Mouse (Mus musculus) retina, postnatal 7 days (tissue): Measurements from ENCODE around the gene Hccs.
"Not testable (repeated sequence)": the region's sequence is repeated elsewhere in the genome, so short reads cannot be mapped to it uniquely, and the experiment has no call there.

ENCODE experiments used
- DNase-seq: peaks from one replicate; pipeline ENCODE4 v3.0.0-alpha.2; 2012; ENCODE audit warnings: low read depth, low spot score

Hccs gene

DNA sequence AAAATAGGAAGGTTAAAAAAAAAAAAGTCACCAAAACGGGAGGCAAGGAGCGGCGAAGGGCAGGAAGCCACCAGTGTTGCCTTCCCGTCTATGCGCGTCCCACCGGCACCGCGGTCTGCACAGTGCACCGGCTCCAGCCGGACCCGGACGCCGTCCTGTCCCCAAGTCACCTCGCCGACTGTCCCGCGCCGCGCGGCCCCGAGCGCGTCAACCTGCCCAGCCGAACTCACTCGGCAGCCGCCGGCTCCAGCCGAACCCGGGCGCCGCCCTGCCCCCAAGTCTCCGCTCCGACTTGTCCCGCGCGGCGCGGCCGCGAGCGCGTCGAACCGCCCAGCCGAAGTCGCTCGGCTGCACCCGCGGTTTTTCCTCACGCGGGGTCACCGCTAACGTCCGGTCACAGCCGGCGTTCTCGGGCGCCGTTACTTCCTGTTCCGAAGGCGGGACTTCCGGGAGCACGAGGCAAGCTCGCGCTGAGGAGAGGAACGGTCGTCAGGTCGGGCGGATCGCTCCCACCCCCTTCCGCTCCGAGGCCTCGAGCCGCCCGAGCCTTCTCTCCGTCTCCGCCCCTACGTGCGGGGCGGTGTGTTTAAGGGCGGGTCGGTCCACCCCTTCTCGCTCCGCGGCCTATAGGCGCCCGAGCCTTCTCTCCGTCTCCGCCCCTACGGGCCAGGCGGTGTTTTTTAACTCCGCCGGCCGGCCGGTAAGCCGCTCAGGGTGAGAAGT lies at the start of gene Hccs:
Gene Hccs, minus strand, starts transcription at position 428 of the 723 bp plus-strand sequence.
- DNase-seq = peak; percentile 83

DNA sequence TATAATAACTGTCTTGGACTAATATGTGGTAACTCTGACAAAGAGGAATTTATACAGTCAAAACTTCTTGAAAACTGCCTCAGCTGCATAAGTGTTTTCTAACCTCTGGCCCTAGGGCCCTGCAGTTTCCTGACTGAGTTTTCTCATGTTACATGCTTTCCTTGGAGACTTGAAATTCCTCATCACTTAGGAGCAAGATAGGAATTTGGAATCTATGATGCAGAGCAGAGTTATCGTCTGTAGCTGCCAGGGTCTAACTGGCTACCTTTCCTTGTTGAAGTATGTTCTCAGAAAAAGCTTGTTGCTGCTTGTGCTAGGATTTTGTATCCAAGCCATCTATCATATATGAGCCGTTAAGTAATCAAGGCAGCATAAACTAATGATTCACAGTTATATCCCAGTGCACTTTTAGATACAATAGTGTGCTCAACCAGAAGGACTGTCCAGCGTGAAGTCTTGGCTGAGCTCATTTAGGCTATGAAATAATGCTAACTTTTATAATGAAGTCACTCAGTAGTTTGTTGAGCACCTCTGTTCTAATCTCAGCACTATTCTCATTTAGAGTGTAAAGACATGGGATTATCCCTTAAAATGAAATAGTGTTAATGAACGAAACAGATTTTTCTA lies 37.1 kb upstream of the Hccs start:
- no peak for DNase-seq

DNA sequence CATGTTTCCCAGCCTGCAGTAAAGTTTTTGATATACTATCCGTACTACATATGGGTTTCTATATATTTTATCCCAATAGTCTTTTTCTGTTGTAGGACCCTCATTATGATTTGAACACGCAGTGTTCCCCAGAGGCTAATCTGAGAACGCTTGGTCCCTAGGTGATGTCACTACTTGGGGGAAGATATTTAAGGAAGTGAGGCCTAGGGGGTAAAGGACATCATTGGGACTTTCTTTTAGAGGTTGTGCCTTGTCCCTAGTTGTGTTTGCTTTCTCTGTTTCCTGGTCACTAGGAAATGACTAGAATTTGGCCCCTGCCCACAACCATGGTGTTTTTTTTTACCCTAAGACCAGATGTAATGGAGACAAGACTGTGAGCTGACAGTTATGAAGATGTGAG lies 18.0 kb upstream of the Hccs start:
- no peak for DNase-seq

DNA sequence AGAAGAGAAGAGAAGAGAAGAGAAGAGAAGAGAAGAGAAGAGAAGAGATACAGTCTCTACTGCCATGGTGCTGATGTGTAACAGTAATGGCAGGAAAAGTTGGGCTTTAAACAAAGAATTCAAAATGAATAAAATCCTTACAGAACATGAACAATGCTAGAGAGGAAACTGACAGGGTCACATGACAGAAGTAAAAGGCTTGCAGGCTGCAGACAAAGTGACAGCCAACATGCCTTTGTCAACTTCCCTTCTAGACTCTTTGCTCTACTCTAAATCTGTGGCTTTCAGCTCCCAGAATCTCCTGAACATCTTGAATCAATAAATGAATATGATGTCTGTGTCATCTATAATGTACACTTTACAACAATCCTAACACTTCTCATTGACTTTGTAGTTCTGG lies 17.4 kb upstream of the Hccs start:
- no peak for DNase-seq

DNA sequence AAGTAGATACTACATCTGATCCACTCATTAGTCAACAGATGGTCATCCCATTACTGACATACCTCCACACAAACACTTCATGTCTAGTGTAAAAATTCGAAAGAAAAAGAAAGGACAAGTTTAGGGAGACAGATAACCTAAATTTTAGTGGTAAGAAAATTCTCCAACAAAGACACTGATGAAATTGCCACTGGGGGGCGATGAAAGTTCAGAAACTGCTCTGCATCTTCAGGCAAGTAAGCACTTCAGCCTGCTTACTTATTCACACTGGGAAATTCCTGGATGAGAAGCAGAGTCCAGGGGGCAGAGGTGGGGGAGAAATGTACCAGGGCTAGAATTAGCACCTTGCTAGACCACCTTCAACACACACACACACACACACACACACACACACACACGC lies 12.1 kb upstream of the Hccs start:
- no peak for DNase-seq

DNA sequence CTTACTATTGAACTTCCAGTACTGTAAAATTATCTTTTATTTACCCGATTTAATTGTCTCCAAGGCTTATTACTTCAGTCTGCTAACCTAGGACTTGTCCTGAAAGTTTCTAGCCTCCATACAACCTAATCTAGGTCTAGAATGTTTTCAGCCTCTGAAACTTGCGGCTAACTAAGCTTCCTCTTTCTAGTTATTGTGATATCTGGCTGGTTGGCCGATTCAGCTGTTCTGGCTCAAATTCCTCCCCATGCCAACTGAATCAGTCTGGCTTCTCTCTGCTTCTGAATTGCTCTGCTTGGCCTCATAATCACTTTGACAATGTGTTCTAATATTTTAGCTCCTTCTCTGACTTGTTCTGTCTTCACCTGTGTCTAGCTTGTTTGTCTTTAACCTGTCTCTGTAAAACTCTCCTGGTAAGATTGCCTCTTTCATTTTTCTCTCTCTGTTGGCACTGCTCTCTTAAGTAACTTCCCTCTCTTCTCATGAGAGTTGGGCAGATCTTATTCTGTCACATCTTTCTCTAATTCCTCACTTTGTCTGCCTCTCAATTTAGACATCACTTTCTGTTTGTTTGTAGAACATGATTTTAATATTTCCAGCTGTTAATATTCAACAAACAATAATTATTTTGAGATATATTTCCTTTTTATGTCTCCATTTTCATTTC lies 5.9 kb upstream of the Hccs start:
- DNase-seq = no peak

DNA sequence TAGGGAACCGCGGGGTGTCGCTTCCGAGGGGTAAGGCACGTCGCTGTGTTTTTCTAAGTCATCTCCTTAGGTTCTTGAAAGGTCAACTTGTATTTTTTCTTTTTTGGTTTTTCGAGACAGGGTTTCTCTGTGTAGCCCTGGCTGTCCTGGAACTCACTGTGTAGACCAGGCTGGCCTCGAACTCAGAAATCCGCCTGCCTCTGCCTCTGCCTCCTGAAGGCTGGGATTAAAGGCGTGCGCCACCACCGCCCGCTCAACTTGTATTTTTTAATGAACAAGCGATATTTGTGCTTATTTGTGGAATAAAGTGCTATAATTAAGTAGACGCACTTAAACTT lies 465 bp upstream of the Hccs start:
- DNase-seq = not testable (repeated sequence)

DNA sequence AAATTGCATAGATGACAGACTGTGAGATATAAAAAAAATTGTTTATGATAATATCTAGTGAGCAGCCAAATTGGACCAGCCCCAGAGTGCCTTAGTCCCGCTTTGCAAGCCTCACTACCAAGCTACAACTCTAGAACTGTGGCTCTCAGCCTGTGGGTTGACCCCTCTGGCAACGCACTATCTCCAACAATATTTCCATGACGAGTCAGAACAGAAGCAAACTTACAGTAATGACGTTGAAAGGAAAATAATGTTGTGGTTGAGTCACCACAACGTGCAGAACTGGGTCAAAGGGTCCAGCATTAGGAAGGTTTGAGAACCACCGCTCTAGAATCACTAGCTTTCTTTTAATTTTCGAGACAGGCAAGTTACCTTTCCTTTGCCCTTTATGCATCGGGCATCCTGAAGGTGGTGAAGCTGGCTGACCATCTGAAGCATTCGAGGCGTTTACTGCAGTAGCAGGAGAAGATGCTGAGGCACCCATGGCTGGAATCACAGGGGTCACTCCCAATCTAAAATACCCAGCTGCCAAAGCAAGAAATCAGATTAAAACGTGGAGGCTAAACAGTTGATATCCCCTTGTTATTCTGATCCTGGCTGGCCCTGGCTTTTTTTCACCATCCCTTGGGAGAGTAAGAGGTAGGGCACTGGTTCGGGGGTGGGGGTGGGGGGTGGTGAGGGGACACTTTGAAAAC lies 959 bp downstream of the Hccs start:
- DNase-seq = no peak

DNA sequence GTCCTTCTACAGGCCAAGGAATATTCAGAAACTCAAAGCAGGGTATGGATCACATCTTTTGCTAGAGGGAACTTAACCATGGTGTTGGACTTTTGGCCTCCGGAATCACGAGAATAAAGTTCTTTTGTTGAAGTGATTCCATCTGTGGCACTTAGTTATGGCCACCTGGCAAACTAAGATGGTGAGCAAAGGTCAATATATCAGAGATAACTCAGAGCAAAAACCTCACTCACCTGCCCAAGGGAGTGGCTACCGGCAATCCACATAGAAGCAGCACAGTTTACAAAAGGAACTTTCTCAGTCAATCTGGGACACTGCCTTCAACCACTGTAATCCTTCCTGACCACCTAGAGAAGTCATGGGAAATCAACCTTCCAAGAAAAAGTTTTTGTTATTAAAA lies 11.6 kb downstream of the Hccs start:
- DNase-seq = no peak

DNA sequence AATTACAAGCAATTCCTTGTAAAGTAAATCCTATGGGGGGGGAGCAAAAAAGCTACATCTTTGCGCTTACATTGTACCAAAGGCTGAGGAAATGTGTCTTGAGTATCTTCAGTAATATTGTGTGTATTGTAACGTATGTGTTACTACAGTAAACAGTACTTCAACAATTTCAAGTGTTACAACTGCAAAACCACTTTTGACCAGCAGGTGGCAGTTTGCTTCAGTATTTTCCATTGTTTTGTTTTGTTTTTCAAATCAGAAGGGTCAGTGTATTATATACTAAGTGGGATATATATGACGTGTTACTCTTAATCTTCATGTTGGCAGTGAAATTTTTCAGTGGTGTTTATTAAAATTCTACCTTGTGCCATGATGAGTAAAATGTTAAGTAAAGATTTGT lies 16.2 kb downstream of the Hccs start:
- DNase-seq = no peak

DNA sequence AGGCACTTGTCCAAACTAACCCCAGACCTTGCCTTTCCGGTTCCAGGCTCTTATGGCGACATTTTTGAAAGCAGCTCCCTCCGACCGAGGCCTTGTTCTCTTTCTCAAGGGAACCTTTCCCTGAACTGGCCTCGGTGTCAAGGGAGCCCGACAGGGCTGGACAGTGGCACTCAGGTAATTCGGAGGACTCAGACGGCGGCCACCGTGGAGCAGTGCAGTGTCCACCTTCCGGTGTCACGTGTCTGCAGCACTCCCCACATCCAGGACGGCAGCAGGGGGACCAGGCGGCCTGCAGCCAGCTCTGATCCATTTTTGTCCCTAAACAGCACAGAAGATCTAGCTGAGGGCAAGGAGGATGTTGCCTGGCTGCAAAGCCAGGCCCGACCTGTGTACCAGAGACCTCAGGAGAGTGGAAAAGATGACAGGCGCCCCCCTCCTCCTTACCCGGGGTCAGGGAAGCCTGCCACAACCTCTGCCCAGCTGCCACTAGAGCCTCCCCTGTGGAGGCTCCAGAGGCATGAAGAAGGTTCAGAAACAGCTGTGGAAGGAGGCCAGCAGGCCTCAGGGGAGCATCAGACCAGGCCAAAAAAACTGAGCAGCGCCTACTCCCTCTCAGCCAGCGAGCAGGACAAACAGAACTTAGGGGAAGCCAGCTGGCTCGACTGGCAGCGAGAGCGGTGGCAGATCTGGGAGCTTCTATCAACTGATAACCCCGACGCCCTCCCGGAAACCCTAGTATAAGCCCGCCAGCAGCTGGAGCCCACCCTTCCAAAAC lies 17.7 kb downstream of the Hccs start:
- DNase-seq = no peak

DNA sequence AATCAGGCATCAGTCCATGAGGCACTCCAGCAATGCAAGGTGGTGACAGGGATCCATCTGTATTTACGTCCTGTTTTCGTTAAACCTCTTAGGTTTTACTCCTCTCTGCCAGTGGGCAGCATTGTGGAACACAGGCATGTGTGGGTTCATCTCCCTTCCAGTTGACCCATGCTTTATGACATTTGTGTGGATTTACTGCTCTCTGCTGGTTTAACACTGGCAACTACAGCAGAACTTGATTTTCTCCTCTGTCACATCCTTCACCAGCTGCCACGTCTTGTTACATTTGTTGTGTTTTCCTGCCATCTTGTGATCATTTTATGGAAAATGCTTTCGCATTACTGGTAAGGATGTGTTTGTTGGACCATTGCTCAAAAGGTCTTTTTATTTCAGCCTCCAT lies 20.6 kb downstream of the Hccs start:
- no peak for DNase-seq

DNA sequence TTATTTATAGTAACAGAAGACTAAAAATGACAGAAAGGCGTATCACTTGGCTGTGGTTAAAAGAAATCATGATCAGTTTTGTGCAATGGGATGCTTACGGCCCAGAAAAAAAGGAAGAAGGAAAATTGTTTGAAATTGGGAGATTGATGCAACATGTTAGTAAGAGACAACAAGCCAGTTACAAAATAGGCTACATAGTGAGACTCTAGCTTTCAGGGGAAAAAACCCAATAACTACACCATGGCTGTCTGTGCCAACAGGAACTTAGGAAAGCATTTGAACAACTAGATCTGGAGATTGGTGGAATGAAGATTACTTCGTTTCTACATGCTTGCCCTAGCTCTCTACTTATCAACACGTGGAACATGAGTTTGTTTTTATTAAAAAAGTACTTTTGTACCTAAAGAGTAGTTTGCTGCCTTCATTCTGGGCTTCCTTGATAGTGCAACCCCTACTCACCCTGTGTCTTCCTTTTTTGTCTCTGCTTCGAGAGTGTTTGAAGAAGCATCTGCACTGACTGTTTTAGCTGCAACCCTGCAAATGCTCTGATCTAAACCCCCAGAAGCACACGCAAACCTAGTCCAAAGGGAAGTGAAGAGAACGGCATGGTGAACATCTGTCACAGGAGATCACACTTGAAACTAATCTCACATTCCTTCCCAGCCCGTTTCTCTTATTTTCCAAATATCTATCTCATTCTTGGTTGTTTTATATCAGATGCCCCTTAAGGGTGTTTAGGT lies 56.6 kb downstream of the Hccs start:
- DNase-seq = no peak

DNA sequence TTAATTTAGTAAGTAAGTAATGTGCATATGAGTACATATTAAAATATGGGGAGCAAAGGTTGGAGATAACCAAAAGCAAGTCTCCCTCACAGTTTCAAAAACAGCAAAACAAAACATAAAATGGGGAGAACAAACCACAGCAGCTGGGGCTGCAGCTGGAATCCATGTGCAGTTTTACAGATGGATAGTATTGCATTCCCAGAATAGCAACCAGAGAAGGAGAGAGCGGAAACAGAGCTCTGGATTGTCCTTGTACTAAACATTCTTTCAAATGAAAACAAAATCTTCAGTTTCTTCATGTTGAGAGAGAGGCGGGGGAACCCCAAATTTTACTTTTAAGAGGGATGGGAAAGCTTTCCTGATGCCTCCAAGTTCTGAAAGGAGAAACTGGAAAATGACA lies 58.0 kb downstream of the Hccs start:
- no peak for DNase-seq

DNA sequence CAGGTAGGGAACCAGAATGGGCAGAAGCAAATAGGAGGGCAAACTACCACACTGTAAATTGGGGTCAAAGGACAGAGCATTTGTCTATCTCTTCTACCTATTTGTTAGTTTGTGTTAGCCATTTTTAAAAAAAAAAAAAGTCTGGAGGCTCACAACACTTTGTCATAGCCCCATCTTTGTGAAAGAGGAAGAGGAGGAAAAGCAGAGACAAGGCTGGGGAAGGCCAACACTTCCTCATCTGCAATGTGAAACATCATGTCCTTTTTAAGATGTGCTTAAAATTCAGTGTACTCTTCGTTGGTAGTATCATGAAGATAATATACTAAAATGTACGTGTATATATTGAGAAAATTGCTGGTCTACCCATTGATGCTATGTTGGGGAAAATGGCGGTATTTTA lies 59.1 kb downstream of the Hccs start:
- no peak for DNase-seq

DNA sequence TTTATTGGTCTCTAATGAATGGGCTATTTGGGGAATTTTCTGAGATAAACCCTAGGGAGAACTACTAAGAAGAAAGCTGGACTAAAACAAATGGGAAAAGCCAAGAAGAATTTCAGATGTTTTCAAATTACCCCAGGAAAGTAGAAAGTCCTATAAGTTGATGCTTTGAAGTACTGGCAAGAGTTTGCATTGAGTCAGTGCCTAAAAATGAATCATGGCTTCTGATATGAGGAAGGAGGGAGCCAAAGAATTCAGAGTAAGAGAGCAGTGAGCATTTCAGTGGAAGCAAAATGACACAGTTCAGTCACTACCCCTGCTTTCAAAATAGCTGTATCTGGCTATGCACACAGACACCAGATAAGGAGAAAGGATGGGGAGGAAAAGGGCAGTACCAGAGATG lies 63.4 kb downstream of the Hccs start:
- DNase-seq = no peak

DNA sequence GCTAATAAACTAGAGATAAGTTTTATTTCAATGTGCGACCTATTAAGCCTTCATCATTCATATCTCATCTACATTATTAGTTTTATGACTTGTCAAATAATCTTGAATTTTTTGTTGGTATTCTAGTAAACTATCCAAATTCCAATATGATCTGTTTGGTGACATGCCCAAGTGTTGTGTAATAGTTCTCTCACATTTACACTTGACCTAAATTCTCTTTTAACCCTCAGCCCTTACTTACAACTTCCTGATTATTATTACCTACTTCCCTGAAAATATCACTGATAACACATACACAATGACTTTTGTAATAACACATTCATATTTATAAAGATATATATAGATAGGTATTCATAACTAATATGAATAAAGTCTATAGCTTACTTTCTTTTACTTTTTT lies 64.3 kb downstream of the Hccs start:
- no peak for DNase-seq

DNA sequence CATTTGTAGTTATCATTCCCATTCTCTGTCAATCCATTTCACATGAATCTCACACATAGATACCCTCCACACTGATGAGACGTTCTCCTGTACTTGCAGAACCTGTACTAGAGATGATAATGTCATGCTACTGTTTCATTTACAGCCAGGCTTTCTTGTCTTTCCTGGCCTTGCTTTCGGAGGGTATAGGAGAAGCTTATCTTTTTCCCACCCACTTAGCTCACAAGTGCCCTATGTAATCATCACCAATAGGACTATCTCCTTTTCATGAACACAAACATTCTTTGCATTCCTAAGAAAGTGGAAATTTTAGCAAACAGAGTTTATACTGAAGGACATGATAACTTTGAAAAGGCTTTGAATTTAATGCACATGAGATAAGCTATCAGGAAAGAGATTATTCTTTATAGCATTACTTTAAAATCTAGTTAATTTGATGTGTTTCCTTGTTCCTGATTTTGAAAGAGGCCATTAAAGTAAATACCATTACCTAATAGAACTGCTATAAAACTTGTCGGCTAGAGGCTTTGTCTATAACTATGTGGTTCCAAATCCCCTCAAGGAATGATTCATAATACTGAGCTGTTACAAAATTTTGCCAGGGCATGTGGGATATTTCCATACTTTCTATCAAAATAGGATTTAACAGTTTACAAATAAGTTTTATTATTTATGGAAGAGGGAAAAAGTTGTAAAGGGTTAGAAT lies 97.7 kb downstream of the Hccs start:
- DNase-seq = no peak

DNA sequence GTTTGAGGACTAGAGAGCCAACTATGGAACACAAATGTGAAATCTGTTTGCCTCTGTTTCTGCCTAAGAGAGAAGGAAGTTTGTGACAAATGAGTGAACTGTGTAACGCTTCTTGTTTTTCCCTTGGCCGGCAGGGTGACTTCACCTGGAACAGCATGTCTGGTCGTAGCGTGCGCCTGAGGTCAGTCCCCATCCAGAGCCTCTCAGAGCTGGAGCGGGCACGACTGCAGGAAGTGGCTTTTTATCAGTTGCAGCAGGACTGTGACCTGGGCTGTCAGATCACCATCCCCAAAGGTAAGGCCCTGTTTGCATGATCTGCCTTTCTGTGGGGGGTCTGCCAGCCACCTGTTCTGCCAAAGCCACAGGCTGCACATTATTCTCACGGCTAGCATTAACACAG lies 100.1 kb downstream of the Hccs start:
- DNase-seq = no peak

DNA sequence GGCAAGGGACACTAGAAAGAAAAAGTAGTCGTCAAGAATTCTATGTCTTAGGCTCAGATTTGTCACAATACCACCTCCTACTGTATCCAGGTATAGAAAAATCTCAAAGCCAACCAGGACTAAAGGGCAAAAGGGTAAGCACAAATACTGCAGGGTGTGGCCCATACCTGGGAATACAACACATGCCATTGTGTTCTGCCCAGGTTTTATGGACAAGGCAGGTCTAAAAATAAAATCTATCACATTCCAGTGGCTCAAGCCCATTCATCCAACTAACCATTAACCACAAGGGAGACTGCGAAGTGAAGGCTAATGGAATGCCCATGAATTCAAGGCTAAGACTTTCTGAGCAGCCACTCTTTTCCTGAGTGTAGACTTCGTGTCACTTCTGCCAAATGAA lies 110.2 kb downstream of the Hccs start:
- no peak for DNase-seq
